Mouse (Mus musculus) kidney, embryonic 14.5 days (tissue): Measurements from ENCODE around the gene Aldh1a3. TPM values are rescaled to one million over a fixed set of nuclear protein-coding genes. Genes with fewer than 3 reads are reported as not detected.

Source experiments
- ATAC-seq: fragments of 200-750 bp; cut with Nextera tagmentation; 2 replicates; pipeline ENCODE4 v1.8.0; 2017; ENCODE audit warnings: moderate number of reproducible peaks, mild to moderate bottlenecking, moderate TSS enrichment, moderate library complexity; ENCODE audit not compliant: low FRiP score, low TSS enrichment
- H3K27ac ChIP-seq: fragments of 300-500 bp; sonication (generic); 2 replicates; pipeline ENCODE4 v1.5.1; 2014; ENCODE audit warnings: low read depth, mild to moderate bottlenecking, low read length, moderate library complexity, mixed read lengths
- H3K27me3 ChIP-seq: fragments of 300-500 bp; sonication (generic); 2 replicates; pipeline ENCODE4 v1.6.1; 2014; ENCODE audit warnings: mild to moderate bottlenecking, low read length; ENCODE audit not compliant: control insufficient read depth, insufficient read depth
- H3K36me3 ChIP-seq: fragments of 300-500 bp; sonication (generic); 2 replicates; pipeline ENCODE4 v1.6.1; 2014; ENCODE audit warnings: low read length, mixed read lengths; ENCODE audit not compliant: control insufficient read depth, insufficient read depth
- H3K4me1 ChIP-seq: fragments of 300-500 bp; sonication (generic); 2 replicates; pipeline ENCODE4 v1.6.1; 2014; ENCODE audit warnings: low read length, mixed read lengths; ENCODE audit not compliant: control insufficient read depth, insufficient read depth
- H3K4me2 ChIP-seq: fragments of 300-500 bp; sonication (generic); replicated peaks from 2 replicates; pipeline ENCODE4 v1.6.1; 2014; ENCODE audit warnings: low read depth, mild to moderate bottlenecking, low read length
- H3K4me3 ChIP-seq: fragments of 300-500 bp; sonication (generic); 2 replicates; pipeline ENCODE4 v1.5.1; 2014; ENCODE audit warnings: mild to moderate bottlenecking, low read length
- H3K9ac ChIP-seq: fragments of 300-500 bp; sonication (generic); 2 replicates; pipeline ENCODE4 v1.6.1; 2014; ENCODE audit warnings: low read depth, mild to moderate bottlenecking, low read length, moderate library complexity
- H3K9me3 ChIP-seq: fragments of 300-500 bp; sonication (generic); 2 replicates; pipeline ENCODE4 v1.6.1; 2016; ENCODE audit warnings: low read length; ENCODE audit not compliant: control insufficient read depth
- WGBS: fragments of 180-500 bp; shearing (Covaris S2); extraction: QIAGEN DNeasy Blood & Tissue Kit; methylation state at CpG from one replicate; pipeline ENCODE4 v1.1.7; 2014; 5-methylcytosine and 5-hydroxymethylcytosine counted together
- microRNA-seq: library from miRNA; unstranded; fragments of <30 nt; microRNA quantifications from one replicate; pipeline ENCODE4, GENCODE M21; 2016
- polyA plus RNA-seq: library from polyadenylated mRNA; unstranded; fragments of >200 nt; fragmentation: Nextera tagmentation; extraction: Ambion mirVana; gene quantifications from 2 replicates; pipeline ENCODE4 v1.2.1, GENCODE M21; 2014

The Aldh1a3 gene
- polyA plus RNA-seq, 1 experiment from 2014 or later = 41.7 TPM

- H3K4me3 ChIP-seq = no peak overlapping the region
- H3K9ac ChIP-seq = no peak overlapping the region
- H3K27me3 ChIP-seq = no peaks in the 10 kb centered on the region
- H3K4me1 ChIP-seq = 0 out of 2 replicates have a peak, but pooled peaks cover 9% of the 10 kb centered on the region
- no peaks in the 10 kb centered on the region for H3K9me3 ChIP-seq
- H3K27ac ChIP-seq = no peak overlapping the region
- no peak overlapping the region for H3K4me2 ChIP-seq
- no peaks in the 10 kb centered on the region for H3K36me3 ChIP-seq
- no peak for ATAC-seq
- 24% methylated on average over 11 of the region's 11 CpGs for WGBS
Measured at GRCm38 (mm10) chr7:66349670-66350069, 77.6 kb downstream of the Aldh1a3 start.

GRCm38 (mm10) chr7:66348588-66348987 is 78.7 kb downstream of the Aldh1a3 start:
- Histone ChIP-seq H3K9ac (no peak overlapping the region), H3K27ac (no peak overlapping the region), H3K4me1 (0 out of 2 replicates have a peak, but pooled peaks cover 9% of the 10 kb centered on the region), H3K9me3 (no peaks in the 10 kb centered on the region), H3K4me2 (no peak overlapping the region), H3K36me3 (no peaks in the 10 kb centered on the region), H3K4me3 (no peak overlapping the region), H3K27me3 (no peaks in the 10 kb centered on the region)
- WGBS = 84% methylated on average over 10 of the region's 10 CpGs
- ATAC-seq = no peak

- no peak overlapping the region for H3K27ac ChIP-seq
- H3K4me3 ChIP-seq = no peak overlapping the region
- H3K4me1 ChIP-seq = 0 out of 2 replicates have a peak, but pooled peaks cover 9% of the 10 kb centered on the region
- peak; percentile 90 for ATAC-seq
- H3K9ac ChIP-seq = no peak overlapping the region
- H3K4me2 ChIP-seq = no peak overlapping the region
- H3K27me3 ChIP-seq = no peaks in the 10 kb centered on the region
- 34% methylated on average over 9 of the region's 9 CpGs for WGBS
- no peaks in the 10 kb centered on the region for H3K9me3 ChIP-seq
- H3K36me3 ChIP-seq = no peaks in the 10 kb centered on the region
Measured at GRCm38 (mm10) chr7:66346959-66347663, 80.2 kb downstream of the Aldh1a3 start.

- no peak overlapping the region for H3K9ac ChIP-seq
- H3K27me3 ChIP-seq = no peaks in the 10 kb centered on the region
- H3K9me3 ChIP-seq = no peaks in the 10 kb centered on the region
- H3K27ac ChIP-seq = no peak overlapping the region
- no peaks in the 10 kb centered on the region for H3K36me3 ChIP-seq
- ATAC-seq = no peak
- whole genome bisulfite sequencing = 70% methylated on average over 5 of the region's 5 CpGs
- H3K4me1 ChIP-seq = peaks cover 14% of the 10 kb centered on the region; the same call in 1 of the 2 replicates
- no peak overlapping the region for H3K4me3 ChIP-seq
- no peak overlapping the region for H3K4me2 ChIP-seq
Measured at GRCm38 (mm10) chr7:66343307-66343706, 84.0 kb downstream of the Aldh1a3 start.

- H3K4me1 ChIP-seq = peaks cover 14% of the 10 kb centered on the region; the same call in 1 of the 2 replicates
- no peaks in the 10 kb centered on the region for H3K36me3 ChIP-seq
- no peak overlapping the region for H3K4me3 ChIP-seq
- no peak overlapping the region for H3K4me2 ChIP-seq
- H3K9me3 ChIP-seq = no peaks in the 10 kb centered on the region
- ATAC-seq = no peak
- no peak overlapping the region for H3K9ac ChIP-seq
- no peaks in the 10 kb centered on the region for H3K27me3 ChIP-seq
- WGBS = 65% methylated on average over 6 of the region's 6 CpGs
- H3K27ac ChIP-seq = no peak overlapping the region
Measured at GRCm38 (mm10) chr7:66342831-66343230, 84.5 kb downstream of the Aldh1a3 start.

GRCm38 (mm10) chr7:66342323-66342722 is 85.0 kb downstream of the Aldh1a3 start:
- Histone ChIP-seq H3K9me3 (no peaks in the 10 kb centered on the region), H3K9ac (no peak overlapping the region), H3K4me1 (peaks cover 14% of the 10 kb centered on the region; the same call in 1 of the 2 replicates), H3K27ac (no peak overlapping the region), H3K4me3 (no peak overlapping the region), H3K36me3 (no peaks in the 10 kb centered on the region), H3K27me3 (no peaks in the 10 kb centered on the region), H3K4me2 (no peak overlapping the region)
- no peak for ATAC-seq
- WGBS = 43% methylated on average over 4 of the region's 4 CpGs

Small RNA genes lying within 50 kb of the gene (microRNA-seq; reads per million reads assigned to microRNA genes)
- gene Mir7057 = not detected

Other genes with a start within 250 kb of the Aldh1a3 start
- not detected in 2 replicates for gene Gm10974, start 61.6 kb downstream of the Aldh1a3 start, polyA plus RNA-seq
- 9.3 and 12.4 TPM in 2 replicates for gene Lrrk1, start 39.2 kb downstream of the Aldh1a3 start, polyA plus RNA-seq